Mouse (Mus musculus): Measurements from ENCODE around the gene Vwa3b.

Vwa3b gene

DNA sequence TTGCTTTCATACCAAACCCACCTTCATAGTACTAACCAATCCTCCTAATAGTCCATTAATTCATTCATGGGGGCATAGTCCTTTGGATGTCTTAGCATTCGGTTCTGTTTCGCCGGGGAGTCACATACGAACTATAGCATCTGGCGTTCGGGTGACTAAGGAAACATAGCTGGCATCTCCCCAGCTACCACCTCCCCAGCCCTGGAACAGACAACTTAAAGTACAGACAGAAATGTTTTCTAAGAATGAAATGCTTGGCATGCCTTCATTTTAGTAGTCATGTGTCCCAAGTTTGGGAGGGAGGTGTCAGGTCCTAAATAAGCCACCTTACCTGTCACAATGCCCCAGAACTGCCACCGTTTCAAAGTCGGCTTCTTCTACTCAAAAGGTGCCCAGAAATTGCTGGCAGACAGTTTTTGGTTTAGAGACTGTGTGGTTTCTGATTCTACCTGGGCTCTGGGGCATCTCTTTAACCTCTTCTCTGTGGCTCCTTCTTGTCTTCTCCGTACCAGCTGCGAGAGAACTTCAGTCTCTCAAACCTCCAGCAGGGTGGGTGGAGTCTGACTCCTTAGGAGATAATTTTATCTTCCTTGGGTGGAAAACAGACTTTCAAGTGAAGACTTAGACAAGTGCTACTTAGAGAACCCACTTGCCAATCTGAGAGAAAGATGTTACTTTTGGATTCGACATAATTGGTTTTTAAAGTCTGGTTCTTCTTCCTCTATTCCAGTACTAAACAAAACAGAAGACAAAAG, 39.4 kb downstream of the Vwa3b start:
- no peak for DNase-seq

DNA sequence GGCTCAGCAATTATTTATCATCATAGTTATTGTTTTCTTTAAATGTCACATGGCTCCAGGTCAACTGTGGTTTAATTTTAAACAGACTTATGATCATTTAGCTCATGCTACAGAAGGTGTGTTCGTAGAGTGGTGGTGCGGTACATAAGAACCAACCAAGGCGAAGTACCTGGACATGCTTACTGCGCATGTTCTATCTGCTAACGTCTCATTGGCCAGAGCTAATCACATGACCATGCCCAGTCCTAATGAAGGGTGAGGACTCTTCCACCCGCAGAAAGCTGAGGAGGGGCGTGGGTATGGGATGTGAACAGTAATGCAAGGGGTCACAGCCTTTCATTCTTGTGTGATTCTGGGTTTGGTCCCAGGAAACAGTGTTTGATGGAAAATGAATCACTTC, 49.4 kb downstream of the Vwa3b start:
- no peak for DNase-seq

DNA sequence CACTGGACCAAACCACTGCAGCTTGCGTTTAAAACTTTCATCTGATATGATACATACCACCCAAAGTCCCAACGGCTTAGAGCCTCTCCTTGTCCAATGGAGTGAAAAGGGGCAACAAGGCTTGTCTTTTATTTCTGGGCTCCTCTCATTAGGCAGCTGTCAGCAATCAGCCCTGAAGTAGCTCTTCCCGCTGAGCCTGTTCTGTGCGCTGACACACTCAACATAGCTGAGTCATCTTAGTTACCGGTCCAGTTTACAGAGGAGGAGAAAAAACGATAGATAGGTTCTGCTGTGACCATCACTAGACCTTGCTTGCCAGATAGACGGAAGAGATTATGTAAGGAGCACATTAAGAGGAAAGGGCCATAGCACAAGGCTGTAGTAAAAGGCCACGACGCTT, 50.9 kb downstream of the Vwa3b start:
- DNase-seq = no peak

DNA sequence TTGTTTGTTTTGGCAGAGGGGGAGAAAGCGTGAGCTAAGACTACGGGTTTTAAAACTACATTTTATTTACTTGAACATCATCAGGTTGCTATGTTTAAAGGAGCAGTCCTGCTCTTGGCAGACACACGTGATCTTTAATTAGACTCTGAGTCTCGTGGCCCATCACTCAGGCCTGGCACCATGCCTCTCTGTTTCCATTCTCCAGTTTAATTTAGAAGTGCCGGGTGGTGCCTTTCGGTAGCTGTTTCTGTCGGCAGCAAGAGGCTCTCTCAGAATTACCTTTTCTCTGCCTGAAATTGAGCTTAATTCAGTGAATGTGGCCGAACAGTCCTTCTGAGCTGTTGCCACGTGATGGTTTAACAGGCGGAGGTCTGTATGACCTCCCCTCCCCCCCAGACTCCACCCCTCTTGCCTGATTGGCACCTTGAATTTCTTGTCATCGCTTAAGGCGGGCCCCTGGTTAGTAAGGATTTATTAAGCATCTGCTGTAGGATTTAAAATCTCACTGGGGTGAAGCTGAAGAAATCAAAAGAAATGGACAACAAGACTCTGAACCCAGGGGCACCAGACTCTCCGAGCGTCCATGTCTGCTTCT, 51.7 kb downstream of the Vwa3b start:
- DNase-seq = no peak

DNA sequence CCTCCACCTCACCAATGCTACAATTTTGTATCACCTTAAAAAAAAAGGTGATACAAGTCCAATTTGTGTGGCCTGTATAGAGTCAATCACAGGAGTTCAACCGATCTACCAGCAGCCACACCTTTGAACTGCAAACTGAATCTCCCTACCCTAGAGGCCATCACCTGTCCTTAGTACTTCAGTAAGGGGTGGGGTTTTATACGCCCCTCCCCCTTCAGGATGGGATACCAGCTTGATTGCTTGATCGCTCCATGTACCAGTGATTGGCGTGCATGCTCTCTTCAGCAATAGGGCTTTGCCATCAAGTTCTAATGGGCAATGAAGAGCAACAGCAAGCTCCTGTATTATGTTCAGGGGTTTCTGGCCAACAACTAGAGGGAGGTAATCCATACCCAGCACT, 54.0 kb downstream of the Vwa3b start:
- no peak for DNase-seq

DNA sequence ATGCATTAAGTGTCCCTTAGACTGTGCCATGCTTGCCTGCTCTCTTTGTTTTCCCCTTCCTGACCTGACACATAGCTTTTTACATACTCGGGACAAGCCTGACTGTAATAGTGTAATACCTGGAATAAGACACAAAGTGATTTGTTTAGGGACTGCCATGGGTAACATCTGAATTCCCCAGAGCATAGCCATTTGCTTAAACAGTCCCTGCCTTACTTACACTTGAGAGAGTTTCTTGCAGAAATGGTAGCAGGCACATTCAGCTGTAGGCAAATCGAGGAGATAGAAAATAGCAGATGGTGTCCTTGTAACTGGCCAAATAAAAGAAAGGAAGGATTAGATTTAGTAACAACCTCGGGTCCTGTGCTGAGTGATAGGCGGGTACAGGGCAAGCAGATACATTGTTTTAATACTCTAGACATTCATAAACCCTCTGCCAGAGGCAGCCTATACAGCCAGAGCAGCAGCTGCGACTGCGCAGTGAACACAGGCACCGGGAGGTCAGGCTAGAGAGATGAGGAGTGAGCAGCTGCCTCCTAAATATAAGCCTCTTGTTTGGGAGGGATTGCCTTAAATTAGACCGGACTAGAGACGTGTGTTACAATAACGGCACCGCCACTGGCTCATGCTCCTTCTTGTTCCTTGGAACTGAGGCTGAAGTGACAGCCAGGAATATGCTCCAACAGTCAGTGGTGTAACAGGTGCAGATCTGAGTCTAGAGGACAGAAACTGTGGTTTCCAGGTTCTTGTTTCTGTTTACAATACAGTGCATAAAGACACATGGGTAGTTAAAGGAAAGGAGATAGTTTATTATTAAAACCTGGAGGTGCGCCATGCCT, 55.2 kb downstream of the Vwa3b start:
- DNase-seq = no peak

DNA sequence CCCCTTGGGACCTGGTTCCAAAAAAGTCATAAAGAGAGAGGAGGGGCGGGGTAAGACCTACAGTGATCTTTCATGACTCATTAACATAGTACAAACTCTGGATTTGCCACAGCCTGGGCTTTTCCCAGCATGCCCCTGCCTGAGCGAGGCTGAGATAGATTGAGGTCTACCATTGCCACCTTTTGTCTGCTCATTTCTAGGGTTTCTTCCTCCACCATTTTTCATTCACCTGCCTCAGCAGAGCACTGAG, 55.7 kb downstream of the Vwa3b start:
- DNase-seq = no peak

DNA sequence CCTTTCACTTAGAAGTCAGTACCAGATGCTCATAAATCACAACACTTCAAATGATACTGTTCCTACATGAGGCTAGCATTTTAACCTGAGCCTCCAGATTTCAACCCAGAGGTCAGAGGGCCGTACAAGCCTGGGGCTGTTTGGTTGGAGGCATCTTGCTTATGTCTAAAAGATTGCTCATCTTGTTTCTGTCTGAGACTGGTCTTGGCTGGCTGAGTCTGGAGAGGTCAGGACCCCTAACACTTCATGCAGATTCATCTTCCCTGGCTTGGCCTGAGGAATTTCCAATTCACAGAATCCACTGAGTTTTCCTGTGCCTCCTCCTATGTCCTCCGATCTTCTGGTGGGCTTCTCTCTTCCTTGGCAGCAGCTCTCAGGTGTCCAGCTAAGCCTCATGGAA, 57.7 kb downstream of the Vwa3b start:
- DNase-seq = no peak

DNA sequence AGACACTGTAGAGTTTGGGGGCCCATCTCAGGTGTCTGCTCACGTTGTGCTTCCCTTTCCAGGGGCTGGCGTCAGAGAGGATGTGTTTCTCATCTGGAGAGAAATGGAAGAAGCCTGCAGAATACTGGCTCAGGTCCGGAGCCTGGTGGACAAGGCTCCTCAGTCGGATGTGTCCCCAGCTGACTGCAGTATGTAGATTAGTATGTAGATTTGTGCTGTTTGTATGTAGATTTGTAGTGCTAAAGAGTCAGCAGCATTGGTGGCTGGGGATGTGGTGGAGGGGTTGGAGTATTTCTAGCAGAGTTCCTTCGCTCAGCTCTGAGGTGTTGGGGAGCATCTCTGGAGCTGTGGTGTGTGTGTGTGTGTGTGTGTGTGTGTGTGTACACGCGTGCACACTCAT, 58.8 kb downstream of the Vwa3b start:
- no peak for DNase-seq

DNA sequence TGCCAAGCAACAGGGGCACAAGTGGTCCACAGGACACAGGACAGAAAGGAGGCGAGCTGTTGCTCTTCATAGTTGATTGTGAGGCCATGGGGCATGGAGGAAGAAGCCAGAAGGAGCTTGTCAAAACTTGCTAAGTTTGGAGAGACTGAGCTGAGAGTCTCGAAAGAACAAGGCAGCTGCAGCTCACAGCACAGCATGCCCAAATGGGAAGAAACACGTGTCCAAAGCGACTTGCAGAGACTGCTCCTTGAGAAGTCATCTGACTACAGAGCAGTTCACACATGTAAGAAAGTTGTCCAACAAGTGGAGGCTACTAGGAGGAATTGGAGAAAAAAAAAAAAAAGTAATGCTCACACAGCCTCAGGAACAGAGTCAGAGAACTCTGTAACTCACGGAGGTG, 62.8 kb downstream of the Vwa3b start:
- no peak for DNase-seq

DNA sequence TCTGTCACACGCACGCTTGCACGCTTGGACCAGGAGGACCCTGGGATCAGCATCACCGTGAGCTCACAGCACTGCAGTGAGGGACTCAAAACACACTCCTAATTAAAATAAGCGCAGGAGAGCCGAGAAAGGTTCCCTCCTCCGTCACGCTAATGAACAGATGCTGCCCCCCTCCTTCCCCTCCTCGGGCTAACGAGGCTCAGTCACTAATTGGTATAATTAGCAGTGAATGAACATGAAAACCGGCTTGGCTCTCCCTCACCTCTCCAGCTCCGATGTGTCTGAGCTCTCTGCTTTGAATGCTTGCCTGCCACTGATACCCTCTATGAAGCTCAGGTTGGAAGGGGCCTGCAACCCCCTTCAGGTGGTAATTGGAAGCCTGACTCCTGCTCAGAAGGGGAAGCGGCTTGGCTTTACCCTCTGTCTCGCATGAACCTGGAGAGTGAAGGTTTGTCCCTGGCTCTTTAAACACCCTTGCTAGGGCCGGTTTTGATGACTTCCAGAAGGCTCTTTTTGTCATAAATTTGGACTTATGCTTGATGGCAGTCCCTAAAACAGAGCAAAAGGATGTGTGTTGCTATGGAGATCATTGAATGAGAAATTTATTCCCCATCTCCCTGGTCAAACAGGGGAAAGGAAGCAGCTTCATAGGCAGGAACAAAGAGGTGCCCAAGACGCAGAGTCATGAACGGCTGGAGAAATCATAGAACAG, 71.1 kb downstream of the Vwa3b start:
- DNase-seq = no peak

DNA sequence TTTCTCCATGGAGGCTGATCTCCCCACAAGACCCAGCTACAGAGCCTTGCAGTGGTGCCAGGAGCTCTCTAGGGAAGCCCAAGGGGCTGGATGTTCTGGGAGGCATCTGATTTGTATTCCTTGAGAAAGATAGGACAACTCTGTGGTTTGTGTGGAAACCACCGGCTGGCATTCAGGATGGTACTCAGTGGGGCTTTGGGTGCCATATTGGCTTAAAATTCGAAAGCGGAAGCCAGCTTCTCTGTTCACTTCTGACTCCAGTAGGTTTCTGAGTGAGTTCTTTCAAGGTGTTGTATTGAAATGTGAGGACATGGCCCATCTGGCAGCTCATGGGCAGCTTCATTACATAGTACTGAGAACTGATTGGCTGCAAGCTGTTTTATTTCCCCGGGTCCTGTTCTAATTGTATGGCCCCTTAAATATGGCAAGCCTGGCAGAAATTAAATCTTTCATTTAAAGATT, 71.7 kb downstream of the Vwa3b start:
- DNase-seq = no peak

DNA sequence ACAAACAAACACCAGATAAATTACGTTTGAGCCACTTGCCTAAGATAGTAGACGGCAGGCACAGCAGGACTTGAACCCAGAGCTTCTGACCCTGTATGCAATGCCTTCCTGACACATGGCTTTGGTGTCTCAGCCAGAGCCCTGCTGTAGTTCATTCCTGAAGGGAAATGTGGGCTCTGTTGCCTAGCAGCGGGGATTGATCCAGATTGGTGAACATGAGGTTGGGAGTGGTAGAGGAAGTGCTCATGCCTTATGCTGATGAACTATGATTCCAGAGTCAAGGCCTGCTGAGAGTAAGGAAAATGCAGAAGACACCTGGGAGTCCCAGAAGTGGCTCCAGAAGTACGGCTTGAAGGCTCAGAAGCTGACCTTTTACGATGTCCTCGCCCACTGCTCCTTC, 74.0 kb downstream of the Vwa3b start:
- DNase-seq = no peak

DNA sequence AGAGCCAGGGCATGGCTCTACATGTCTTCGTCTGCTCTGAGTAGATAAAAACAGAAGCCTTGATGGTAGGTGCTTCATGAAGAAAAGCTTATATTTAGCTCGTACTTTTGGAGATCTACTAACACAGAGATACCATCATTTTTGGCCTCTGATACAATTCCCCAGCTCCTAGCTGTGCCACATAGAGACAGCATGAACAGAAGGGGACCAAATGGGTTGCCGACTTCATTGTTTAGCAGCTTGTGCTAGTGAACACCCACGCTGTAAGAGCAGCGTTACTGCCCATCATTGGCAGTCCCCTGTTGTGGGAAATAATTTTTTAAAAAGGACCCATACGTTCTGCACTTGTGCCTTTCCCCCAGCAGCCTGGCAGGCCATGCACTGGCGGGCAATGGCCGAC, 74.6 kb downstream of the Vwa3b start:
- no peak for DNase-seq

DNA sequence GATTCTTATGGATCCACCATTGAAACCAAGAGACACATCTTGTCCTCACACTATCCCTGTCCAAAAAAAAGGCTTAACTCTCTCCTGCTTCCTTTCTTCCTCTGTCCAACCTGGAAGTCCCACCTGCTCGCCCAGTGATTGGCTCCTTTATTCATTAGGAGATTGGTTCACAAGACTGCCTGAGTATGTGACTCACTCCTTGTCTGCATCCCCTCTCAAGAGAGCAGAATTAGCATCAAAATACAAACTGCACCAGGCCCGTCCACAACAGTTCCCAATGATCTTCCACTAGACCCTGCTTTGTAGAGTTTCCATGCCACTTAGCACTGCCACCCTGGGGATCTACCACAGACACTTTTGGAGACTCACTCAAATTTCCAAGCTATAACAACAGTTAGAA, 75.3 kb downstream of the Vwa3b start:
- no peak for DNase-seq

DNA sequence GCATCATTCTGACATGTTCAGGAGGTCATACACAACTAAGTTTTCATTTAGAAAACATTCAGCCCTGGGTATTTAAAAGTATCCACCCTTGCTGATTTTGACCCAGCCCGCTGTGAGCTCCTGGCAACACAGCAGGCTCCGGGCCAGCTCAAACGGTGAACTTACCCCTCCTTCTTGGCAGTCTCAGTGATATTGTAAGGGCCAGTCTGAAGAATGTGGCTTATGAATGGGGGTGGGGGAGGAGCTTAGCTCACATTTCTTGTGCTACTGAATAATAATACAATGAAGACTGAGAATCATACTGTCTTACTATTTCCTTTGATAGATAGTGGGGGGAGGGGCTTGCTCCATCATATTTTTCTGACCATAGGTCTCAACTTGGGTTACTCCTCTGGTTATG, 78.8 kb downstream of the Vwa3b start:
- DNase-seq = no peak

DNA sequence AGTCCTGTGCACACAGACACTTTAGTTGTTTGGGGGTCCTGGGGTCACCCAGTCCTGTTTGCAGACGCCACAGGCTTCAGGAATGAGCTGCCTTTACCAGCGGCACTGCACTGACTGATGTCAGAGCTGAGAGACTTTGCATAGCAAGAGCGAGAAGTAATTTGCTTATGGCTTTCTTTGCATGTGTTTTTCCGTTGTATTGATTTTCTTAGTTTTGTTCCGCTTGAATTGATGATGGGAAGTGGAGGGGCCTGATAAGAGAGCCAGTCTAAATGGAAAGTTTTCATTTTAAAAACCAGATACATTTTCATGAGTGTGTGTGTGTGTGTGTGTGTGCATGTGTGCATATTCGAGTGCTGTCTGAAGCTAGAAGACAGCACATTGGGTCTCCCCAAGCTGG, 87.4 kb downstream of the Vwa3b start:
- DNase-seq = no peak

DNA sequence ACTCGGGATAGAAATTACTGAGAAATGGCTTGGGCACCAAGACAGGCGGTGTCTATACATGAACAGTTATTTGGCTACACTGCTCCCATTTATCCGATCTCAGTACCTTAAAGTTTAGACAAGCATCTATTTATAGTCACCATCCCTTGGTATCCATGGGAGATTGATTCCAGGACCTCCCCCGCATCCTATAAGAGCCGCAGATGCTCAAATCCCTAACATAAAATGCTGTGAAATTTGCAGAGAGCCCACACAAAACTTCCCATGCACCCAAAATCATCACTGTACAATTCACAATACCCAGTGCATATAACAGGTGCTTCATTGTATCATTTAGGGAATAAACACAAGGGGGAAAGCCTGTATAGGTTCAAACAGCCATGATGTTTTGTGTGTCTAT, 89.5 kb downstream of the Vwa3b start:
- DNase-seq = no peak

DNA sequence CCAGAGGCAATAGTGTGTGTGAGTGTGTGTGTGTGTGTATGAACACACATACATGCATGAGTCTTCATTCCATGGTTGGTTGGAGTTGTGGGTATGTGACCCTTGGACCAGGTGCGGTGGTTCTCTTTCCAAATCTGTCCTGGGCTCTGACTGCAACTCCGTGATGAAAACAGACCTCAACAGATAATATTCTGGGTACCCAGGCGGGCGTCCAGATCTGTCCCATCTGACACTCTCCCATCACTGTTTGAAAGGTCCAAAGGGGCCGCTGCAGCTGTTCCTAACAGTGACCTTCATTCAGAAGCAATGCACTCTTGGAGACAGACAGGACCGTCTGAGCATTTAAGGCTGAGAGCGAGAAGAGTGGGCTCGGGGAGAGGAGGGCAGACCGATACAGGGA, 90.2 kb downstream of the Vwa3b start:
- DNase-seq = no peak

DNA sequence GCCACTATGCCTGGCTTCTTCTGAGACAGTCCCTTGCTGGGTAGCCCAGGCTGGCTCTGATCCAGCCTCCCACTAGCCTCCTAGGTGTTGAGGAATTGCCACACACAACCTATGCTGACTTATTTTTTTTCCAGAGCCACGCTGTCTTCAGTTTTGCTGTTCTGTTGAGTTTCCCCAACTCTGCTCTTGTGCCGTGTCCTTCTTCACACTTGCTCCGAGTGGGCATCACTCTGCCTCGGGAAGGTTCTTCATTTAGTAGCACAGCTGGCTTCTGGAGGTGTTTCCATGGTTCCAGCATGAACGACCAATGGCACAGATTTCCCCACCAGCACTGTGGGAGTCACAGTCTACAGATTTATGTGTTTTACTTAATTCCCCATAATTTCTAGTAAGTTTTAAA, 91.6 kb downstream of the Vwa3b start:
- no peak for DNase-seq

DNA sequence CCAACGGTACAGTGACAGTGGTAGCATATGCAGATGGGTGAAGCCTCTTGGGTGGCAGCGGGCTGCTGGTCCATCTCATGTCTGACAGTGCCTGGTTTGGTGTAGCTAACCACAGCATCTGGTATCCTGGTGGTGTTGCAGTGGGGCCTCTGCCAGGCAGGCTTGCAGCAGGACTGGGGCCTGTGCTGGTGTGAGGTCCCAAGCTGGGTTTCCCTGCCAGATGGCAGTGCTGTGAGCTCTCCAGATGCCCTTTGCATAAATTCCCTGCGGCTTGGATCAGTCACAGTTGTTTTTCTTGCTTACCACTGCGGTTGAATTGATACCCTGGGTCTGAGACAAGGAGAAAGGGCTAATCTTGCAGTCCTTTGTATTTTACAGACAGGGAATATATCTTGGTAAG, 95.9 kb downstream of the Vwa3b start:
- DNase-seq = no peak

DNA sequence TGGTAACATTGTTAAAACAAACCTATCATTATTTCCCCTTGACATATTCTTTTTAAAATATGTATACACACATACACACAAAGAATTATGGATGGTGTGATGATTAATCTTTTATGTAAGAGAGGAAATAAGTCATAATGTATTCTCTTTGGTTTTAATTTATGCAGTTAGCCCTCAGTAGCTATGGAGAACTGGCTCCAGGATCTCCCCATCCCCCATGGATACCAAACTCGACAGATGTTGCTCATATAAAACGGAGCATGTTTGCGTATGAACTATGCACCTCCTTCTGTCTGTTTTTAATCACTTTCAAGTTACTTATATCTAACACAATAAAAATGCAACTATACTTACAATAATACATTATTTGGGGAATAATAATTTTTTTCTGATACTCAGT, 96.4 kb downstream of the Vwa3b start:
- DNase-seq = no peak

DNA sequence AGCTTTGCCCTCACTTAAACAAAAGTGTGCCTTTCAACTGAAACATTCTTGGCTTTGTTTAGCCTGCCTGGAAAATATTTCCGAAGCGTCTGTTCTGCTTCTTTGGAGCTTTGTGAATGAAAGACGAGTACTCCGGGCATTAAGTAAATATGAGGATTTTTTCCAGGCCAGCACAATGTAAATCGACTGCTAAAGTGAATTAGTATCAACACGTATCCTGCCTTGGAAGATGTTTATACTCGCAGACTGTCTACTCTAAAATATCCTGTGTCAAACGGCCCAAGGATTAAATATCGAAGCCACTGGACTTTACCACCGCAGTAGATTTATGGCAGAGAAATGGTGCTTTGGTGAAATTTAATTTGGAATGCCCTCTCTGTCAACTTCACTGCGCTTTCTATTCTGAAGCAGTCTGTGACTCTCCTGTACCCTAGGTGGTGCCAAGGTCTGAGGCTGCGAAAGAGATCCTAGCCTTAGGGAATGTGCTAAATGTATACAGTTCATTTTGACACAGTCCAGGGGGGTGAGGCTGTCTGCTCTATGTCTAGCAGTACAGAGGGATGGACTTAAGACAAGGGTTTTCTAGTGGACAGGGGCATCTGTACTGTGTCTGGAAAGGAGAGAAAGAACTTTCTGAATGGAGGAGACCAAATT, 98.4 kb downstream of the Vwa3b start:
- no peak for DNase-seq
